Mouse (Mus musculus) spleen, embryonic (tissue): ENCODE data around the gene Adamts7.

ENCODE experiments used
- CTCF ChIA-PET: fragments of 350-600 bp; sonication (Branson Sonifier 250); formaldehyde crosslinking; loops from one replicate; lab custom pipeline; 2022; lab: Charles Lee

Gene Adamts7

GRCm38 (mm10) chr9:90232781-90233690 lies 70.2 kb downstream of the Adamts7 start:
- CTCF ChIA-PET: no interaction called here

- CTCF ChIA-PET: no interaction called here
These were observed 71.1 kb downstream of the Adamts7 start for GRCm38 (mm10) chr9:90233906-90234419.

DNA sequence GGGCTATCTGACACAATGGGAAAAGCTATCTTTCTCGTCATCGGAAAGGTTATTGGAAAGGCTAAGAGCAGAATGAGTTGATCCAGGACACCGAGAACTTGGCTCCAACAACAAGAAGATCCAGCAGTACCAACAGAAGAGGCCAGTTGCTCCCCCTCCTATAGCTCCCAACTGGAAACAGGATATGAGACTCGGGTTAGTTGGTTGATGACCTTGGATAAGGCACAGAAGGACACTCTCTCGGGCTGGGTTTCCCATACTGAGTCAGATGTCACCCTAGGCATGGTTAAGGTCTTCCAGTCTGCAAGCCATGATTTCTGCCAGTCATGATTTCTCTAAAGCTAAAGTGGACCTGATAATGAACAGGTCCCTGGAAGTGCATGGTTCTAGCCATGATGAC lies 71.9 kb downstream of the Adamts7 start:
- CTCF ChIA-PET: no interaction called here

DNA sequence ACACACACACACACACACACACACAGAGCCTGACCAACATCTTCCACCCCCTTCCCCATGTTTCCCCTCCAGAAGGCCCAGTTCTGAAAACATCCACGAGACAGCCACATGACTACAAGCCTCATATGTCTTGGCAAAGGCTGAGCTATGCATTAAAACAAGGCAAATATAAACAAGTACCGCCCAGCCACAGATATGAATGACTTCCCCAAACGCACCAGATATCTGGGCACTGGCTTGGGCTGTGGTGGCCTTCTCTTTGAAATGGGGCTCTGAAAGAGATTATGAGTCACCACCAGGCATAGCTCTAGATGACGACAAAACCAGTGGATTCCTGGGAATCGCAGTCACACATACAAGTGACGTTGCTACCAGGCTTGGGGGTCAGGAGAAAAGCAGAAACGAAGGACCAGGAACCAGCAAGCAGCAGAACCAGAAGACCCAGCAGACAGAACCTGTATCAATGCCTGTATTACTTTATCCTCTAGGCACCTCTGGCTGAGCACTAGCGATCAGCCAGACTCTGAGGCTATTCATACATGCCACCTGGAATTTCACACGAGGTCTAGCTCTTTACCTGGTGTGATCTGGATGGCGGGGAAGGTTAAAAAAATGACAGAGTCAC lies 72.5 kb downstream of the Adamts7 start:
- CTCF ChIA-PET: no interaction called here

- CTCF ChIA-PET: no interaction called here
These were observed 73.9 kb downstream of the Adamts7 start for GRCm38 (mm10) chr9:90236817-90237216.

GRCm38 (mm10) chr9:90237232-90238062 lies 74.6 kb downstream of the Adamts7 start:
- CTCF ChIA-PET: no interaction called here

GRCm38 (mm10) chr9:90240560-90240959 lies 77.7 kb downstream of the Adamts7 start:
- CTCF ChIA-PET: no interaction called here

DNA sequence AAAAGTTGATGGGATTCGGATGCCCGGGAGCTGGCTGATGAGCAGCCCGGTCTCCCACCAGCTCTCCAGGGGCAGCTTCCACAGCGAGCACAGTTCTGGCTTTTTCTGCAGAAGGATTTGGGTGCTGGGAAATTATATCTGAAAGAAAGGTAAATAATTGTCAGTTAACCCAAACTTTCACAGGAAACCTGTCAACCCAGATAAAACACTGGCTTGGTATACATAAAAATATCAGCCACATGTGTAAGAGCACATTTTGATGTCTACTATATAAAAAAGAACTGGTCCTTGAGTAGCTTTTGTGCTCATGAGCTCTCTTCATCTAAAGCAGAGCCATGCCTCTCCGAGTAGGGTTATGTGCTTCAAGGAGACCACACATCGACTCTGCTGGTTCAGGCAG lies 78.2 kb downstream of the Adamts7 start:
- CTCF ChIA-PET: no interaction called here

DNA sequence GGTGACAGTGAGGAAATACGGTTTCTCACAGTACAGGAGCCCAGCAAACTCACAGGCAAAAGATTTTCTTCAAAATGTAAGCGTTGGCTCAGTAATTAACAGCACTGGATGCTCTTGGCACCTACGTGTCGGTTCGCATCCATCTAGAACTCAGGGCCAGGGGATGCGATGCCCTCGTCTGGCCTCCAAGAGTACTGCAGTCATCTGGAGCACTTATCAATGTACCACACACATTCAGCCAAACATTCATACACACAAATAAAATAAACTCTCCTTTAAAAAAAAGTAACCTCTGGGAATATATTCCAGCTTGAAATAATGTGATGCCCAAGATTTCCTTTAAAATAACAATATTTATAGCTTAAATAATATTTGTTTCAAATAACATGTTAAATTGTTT lies 78.7 kb downstream of the Adamts7 start:
- CTCF ChIA-PET: no interaction called here

GRCm38 (mm10) chr9:90242291-90242690 lies 79.4 kb downstream of the Adamts7 start:
- CTCF ChIA-PET: no interaction called here

GRCm38 (mm10) chr9:90242855-90243254 lies 80.0 kb downstream of the Adamts7 start:
- CTCF ChIA-PET: no interaction called here

DNA sequence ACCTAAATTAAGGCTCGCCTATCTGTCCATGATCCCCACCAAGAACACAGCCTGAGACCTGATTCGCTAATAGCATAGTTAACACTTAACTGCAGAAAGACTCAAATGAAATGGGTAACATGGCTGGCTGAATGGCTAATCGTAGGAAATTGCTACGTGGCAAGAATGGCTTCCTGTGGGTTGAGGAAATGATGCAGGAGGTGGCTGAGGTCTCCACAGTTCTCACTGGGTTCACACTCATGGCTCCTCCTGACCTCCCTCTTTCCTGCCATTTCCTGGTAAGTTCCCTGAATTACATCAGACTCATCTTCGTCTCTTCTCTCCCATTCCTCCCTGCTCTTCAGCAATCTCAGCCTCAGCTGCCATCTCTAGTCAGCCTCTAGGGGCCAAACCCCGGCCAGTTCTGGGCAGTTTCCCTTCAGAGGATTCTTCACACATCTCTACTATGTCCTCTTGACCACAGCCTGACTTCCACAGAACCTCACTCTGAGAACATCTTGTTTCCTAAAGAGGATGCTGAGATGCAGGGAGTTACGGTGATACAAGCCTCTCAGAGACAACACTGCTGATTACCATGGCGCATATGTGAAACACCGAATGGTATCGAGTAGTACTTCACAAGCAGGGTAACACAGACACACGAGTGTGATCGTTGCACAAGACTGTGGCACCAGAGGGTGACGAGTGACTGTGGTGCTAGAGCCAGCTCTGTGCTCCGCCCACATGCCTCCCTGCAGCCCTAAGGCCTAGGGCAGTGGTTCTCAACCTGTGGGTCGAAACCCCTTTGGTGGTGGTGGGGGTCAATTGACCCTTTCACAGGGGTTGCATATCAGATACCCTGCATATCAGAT lies 81.7 kb downstream of the Adamts7 start:
- CTCF ChIA-PET: no interaction called here

- CTCF ChIA-PET: no interaction called here
These were observed 82.3 kb downstream of the Adamts7 start for GRCm38 (mm10) chr9:90245206-90245605.

DNA sequence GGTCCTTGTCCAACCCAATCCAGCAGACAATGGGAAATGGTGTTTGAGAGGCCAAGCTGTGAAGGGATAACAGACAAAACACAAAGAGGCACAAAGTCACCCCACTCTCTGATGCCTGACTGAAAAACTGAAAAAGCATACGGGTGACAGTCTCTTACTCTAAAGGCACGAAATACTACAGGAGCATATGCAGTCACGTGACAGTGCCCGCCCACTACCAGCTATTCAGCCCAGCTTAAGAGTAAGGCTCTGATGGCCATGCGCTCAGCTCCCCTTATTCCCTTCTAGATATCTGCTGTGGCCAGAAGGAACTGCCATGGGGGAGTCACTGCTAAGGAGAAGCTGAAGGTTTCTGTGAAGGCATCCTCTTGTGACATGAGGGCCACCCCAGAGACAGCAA lies 82.9 kb downstream of the Adamts7 start:
- CTCF ChIA-PET: no interaction called here

DNA sequence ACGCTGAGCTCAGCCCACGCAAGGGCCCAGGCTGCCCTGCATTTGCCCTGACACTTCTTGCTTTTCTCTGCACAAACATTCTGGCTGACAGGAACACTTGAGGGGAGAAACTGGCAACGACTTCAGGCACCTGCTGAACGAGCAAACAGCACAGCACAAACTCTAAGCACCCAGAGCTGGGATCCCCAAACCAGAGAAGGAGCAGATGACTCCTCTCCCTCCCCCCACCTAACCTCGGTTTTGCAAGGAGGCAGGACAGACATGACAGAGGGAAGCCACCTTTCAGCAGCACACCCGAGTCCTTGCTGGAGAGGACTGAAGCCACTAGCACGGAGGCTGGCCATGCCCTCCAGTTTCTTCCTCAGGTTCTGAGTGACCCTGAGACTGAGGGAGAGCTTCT lies 84.4 kb downstream of the Adamts7 start:
- CTCF ChIA-PET: no interaction called here

DNA sequence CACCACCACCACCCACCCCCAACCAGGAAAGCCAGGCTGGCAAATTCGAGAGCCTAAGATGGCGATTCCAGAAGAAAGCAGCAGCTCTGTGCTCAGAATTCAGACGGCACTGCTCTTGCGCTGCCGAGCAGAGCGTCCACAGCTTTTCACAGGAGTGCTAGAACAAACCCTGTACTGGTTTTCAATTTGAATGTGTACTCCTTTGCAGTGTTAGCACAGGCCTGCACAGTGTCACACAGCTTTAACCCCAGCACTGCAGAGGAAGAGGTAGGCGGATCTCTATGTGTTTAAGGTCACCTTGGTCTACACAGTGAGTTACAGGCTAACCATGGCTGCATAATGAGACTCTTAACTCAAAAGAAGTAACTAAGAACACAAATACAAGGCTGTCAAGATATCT lies 85.5 kb downstream of the Adamts7 start:
- CTCF ChIA-PET: no interaction called here

GRCm38 (mm10) chr9:90249036-90249435 lies 86.2 kb downstream of the Adamts7 start:
- CTCF ChIA-PET: no interaction called here

GRCm38 (mm10) chr9:90250141-90250775 lies 87.4 kb downstream of the Adamts7 start:
- CTCF ChIA-PET: no interaction called here

- CTCF ChIA-PET: no interaction called here
These were observed 88.3 kb downstream of the Adamts7 start for GRCm38 (mm10) chr9:90250964-90251750.

DNA sequence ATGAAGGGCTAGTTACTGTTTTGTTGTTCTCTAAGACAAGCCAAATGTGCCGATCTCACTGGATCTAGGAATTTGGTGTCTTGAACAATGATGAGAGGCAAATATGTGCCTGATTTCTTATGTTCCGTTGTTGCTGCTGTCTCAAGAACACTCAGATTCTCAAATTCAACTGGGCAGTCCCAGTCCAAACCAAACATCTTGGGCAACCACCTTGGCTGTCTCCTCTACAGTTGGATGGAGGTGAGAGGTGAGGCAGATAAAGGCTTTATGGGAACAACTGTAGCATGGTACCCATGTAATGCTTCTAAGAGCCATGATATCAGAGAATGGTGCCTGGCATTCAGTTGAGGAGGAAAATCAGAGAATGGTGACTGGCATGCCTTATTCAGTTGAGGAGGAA lies 90.3 kb downstream of the Adamts7 start:
- CTCF ChIA-PET: no interaction called here
